Comparison of ENCODE assay signal across 10 mouse cellular contexts in the genomic region with DNA sequence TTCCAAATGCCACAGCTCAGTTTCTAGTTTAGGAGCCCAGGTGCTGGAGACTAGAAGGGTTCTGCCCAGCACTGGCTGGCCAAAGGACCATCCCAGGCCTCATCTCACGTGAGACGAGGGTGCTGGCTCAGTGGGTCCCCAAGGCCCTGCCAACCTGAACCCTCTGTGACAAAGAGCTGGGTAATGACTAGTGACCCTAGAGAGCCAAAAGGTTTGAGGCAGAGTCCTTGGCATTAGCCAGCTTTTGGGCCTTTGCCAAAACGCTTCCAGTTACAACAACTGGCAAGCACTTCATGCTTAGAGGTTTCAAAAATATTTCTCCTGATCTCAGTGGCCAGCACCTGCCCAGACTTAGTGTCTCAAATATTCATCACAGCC. TPM values are rescaled to one million over a fixed set of nuclear protein-coding genes. Genes with fewer than 3 reads are reported as not detected.
DNase-seq lines count a peak whose midpoint lies in the region; TF ChIP-seq lines count a peak whose summit lies in the region.
"Had no signal": no experiment of that assay in that cellular context is flagged by ENCODE, and none has a peak within 500 bp of the region (broad histone marks: within the 10 kb centered on the region; RNA-seq: fewer than 3 reads in every experiment).

No protein-coding gene starts in this region.

- H3K9me3 ChIP-seq in E14TG2a.4 (ENCODE audit: low read length) = no peaks in the 10 kb centered on the region
- H3K9me3 ChIP-seq: embryonic facial prominence, embryonic 12.5 days; limb, embryonic 12.5 days; megakaryocyte, embryonic 14.5 days had no signal

- H3K36me3 ChIP-seq in E14TG2a.4 (ENCODE audit: insufficient read depth, low read length) = peaks cover 23% of the 10 kb centered on the region
- H3K36me3 ChIP-seq: embryonic facial prominence, embryonic 12.5 days; limb, embryonic 12.5 days had no signal

- H3K27me3 ChIP-seq in E14TG2a.4 (ENCODE audit: insufficient read depth, low read length) = no peaks in the 10 kb centered on the region

- intact Hi-C loops in gastrocnemius, postnatal 36 days (cut with DNase I) = no loop called here

- peak overlapping the region; percentile 45; the same call in 1 of the 2 replicates for H3K4me3 ChIP-seq in E14TG2a.4 (replicated peaks; ENCODE audit: low read length)
- H3K4me3 ChIP-seq: embryonic facial prominence, embryonic 12.5 days; limb, embryonic 12.5 days; megakaryocyte, embryonic 14.5 days had no signal

- no peak for TF ChIP-seq CTCF in E14TG2a.4 (conservative IDR thresholded peaks at IDR 0.05; ENCODE audit: low read length)

- peaks cover 66% of the 10 kb centered on the region for H3K4me1 ChIP-seq in E14TG2a.4 (replicated peaks; ENCODE audit: low read depth, low read length)
- H3K4me1 ChIP-seq: embryonic facial prominence, embryonic 12.5 days; limb, embryonic 12.5 days; megakaryocyte, embryonic 14.5 days had no signal

- peak; percentile 47 for DNase-seq in kidney, adult 18-20 months
- DNase-seq in kidney, postnatal 4 days = no peak
- peak; percentile 41 for DNase-seq in NIH3T3 (ENCODE audit: low read depth)
- peak; percentile 17 to 24 for DNase-seq in gastrocnemius, postnatal 36 days
- no peak for DNase-seq in neural tube, embryonic 10.5 days (ENCODE audit: extremely low spot score, low spot score)
- no peak for DNase-seq in right cerebral cortex, adult 2 months (ENCODE audit: low spot score in 2 of 2)

RNA-seq across cellular contexts. Expression of a gene that starts 0.9 kb away (rescaled TPM):
- not detected for total RNA-seq in gastrocnemius, postnatal 36 days (2021)

RNA-seq across cellular contexts. Expression of a gene that starts 17.6 kb away (rescaled TPM):
- total RNA-seq in gastrocnemius, postnatal 36 days (2021) = not detected

Comparison
In these comparisons a context has a peak if more than half of its experiments do, and no peak if none do; other contexts are left out.
1. DNase-seq: peak in kidney, adult 18-20 months (single experiment), NIH3T3 (single experiment) and gastrocnemius, postnatal 36 days (2 of 2); none in kidney, postnatal 4 days (0 of 2), neural tube, embryonic 10.5 days (single experiment) and right cerebral cortex, adult 2 months (0 of 2).